ENCODE assay signal across 16 mouse cellular contexts in the genomic region with DNA sequence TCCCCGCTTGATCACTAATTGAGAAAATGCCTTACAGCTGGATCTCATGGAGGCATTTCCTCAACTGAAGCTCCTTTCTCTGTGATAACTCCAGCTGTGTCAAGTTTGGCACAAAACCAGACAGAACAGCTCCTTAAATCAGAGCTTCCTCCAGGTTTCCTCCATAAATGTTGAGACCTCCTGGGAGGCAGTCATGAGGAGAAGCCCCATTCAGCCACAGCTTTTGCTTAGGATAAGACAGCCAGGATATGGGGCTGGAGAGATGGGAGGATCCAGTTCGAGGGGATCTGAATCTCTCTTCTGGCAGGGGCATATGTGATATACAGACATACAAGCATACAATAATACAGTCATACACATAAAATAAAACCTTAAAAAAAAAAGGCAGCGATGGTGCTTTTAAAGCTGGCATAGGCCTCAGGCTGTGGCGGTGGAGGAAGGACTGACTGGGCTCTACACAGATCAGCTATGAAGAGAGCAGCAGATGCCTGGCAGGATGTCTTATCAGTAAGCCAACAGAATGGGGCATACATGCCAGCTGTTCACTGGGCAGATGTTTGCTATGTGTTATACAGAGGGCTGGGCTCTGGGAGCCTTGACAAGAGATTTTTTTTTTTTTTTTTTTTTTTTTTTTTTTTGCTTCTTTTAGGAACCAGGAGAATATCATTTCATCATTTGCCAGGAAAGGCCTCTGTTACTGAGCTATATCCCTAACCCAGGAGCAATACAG. TPM values are rescaled to one million over a fixed set of nuclear protein-coding genes. Genes with fewer than 3 reads are reported as not detected.
A peak's percentile ranks its signal among the peaks of the same experiment; 100 is the strongest.
DNase-seq lines count a peak whose midpoint lies in the region; ATAC-seq and TF ChIP-seq lines count a peak whose summit lies in the region.
"Had no signal": no experiment of that assay in that cellular context is flagged by ENCODE, and none has a peak within 500 bp of the region (broad histone marks: within the 10 kb centered on the region; RNA-seq: fewer than 3 reads in every experiment).

No protein-coding gene starts in this region.

- H3K9me3 ChIP-seq in forebrain, embryonic 14.5 days (replicated peaks; ENCODE audit: control insufficient read depth, low read length), result no peaks in the 10 kb centered on the region
- no peaks in the 10 kb centered on the region for H3K9me3 ChIP-seq in forebrain, embryonic 12.5 days
- no peaks in the 10 kb centered on the region for H3K9me3 ChIP-seq in midbrain, postnatal 0 days (ENCODE audit: low read length)
- no peaks in the 10 kb centered on the region for H3K9me3 ChIP-seq in midbrain, embryonic 16.5 days (replicated peaks; ENCODE audit: control insufficient read depth, low read length, poor library complexity, severe bottlenecking)
- H3K9me3 ChIP-seq in limb, embryonic 15.5 days, result no peaks in the 10 kb centered on the region
- no peaks in the 10 kb centered on the region for H3K9me3 ChIP-seq in stomach, embryonic 16.5 days (replicated peaks; ENCODE audit: control insufficient read depth, low read length)
- H3K9me3 ChIP-seq: embryonic facial prominence, embryonic 13.5 days; heart, embryonic 15.5 days had no signal

- WGBS in forebrain, embryonic 14.5 days, result 77% methylated on average over 4 of the region's 4 CpGs
- 80% methylated on average over 4 of the region's 4 CpGs for WGBS in forebrain, embryonic 12.5 days
- WGBS in midbrain, postnatal 0 days, result 76% methylated on average over 4 of the region's 4 CpGs
- WGBS in midbrain, embryonic 16.5 days, result 70% methylated on average over 4 of the region's 4 CpGs
- WGBS in limb, embryonic 15.5 days, result 42% methylated on average over 4 of the region's 4 CpGs
- 59% methylated on average over 4 of the region's 4 CpGs for WGBS in stomach, embryonic 16.5 days

- no peaks in the 10 kb centered on the region for H3K36me3 ChIP-seq in forebrain, embryonic 14.5 days (ENCODE audit: control insufficient read depth, insufficient read depth, low read length)
- no peaks in the 10 kb centered on the region for H3K36me3 ChIP-seq in forebrain, embryonic 12.5 days (replicated peaks)
- no peaks in the 10 kb centered on the region for H3K36me3 ChIP-seq in midbrain, postnatal 0 days (ENCODE audit: insufficient read depth, low read length)
- no peaks in the 10 kb centered on the region for H3K36me3 ChIP-seq in midbrain, embryonic 16.5 days (ENCODE audit: control insufficient read depth, insufficient read depth, low read length)
- no peaks in the 10 kb centered on the region for H3K36me3 ChIP-seq in limb, embryonic 15.5 days
- H3K36me3 ChIP-seq in stomach, embryonic 16.5 days (ENCODE audit: control insufficient read depth, insufficient read depth, low read length), result no peaks in the 10 kb centered on the region
- H3K36me3 ChIP-seq: embryonic facial prominence, embryonic 13.5 days; heart, embryonic 15.5 days had no signal

- no peak overlapping the region for H3K4me3 ChIP-seq in forebrain, embryonic 14.5 days (ENCODE audit: low read depth, low read length)
- H3K4me3 ChIP-seq in forebrain, embryonic 12.5 days (replicated peaks), result no peak overlapping the region
- no peak overlapping the region for H3K4me3 ChIP-seq in midbrain, postnatal 0 days (ENCODE audit: low read depth, low read length)
- H3K4me3 ChIP-seq in midbrain, embryonic 16.5 days (ENCODE audit: low read depth, low read length), result no peak overlapping the region
- H3K4me3 ChIP-seq in limb, embryonic 15.5 days, result no peak overlapping the region
- no peak overlapping the region for H3K4me3 ChIP-seq in stomach, embryonic 16.5 days (replicated peaks; ENCODE audit: low read length)
- H3K4me3 ChIP-seq: embryonic facial prominence, embryonic 13.5 days; gastrocnemius, adult 2 months; heart, embryonic 15.5 days had no signal

- no peaks in the 10 kb centered on the region for H3K27me3 ChIP-seq in forebrain, embryonic 14.5 days (replicated peaks; ENCODE audit: control insufficient read depth, insufficient read depth, low read length)
- peaks cover 8% of the 10 kb centered on the region; the same call in 1 of the 2 replicates for H3K27me3 ChIP-seq in forebrain, embryonic 12.5 days
- no peaks in the 10 kb centered on the region for H3K27me3 ChIP-seq in midbrain, postnatal 0 days (ENCODE audit: insufficient read depth, low read length)
- H3K27me3 ChIP-seq in midbrain, embryonic 16.5 days (ENCODE audit: control insufficient read depth, insufficient read depth, low read depth, low read length), result no peaks in the 10 kb centered on the region
- no peaks in the 10 kb centered on the region; the same call in 1 of the 2 replicates for H3K27me3 ChIP-seq in limb, embryonic 15.5 days
- no peaks in the 10 kb centered on the region for H3K27me3 ChIP-seq in stomach, embryonic 16.5 days (ENCODE audit: control insufficient read depth, insufficient read depth, low read length)
- H3K27me3 ChIP-seq: embryonic facial prominence, embryonic 13.5 days; heart, embryonic 15.5 days had no signal

- intact Hi-C loops in left cerebral cortex, postnatal 10 days (cut with DNase I), result no loop called here

- H3K9ac ChIP-seq in forebrain, embryonic 14.5 days (ENCODE audit: low read length), result no peak overlapping the region
- H3K9ac ChIP-seq in forebrain, embryonic 12.5 days, result no peak overlapping the region
- no peak overlapping the region for H3K9ac ChIP-seq in midbrain, postnatal 0 days (replicated peaks; ENCODE audit: low read length, poor library complexity, severe bottlenecking)
- no peak overlapping the region for H3K9ac ChIP-seq in midbrain, embryonic 16.5 days (ENCODE audit: low read depth, low read length)
- no peak overlapping the region for H3K9ac ChIP-seq in limb, embryonic 15.5 days
- no peak overlapping the region for H3K9ac ChIP-seq in stomach, embryonic 16.5 days (ENCODE audit: low read length)
- H3K9ac ChIP-seq: embryonic facial prominence, embryonic 13.5 days; heart, embryonic 15.5 days had no signal

- no peak for ATAC-seq in forebrain, embryonic 14.5 days
- no peak for ATAC-seq in forebrain, embryonic 12.5 days (ENCODE audit: low FRiP score)
- no peak for ATAC-seq in midbrain, postnatal 0 days (ENCODE audit: low FRiP score)
- no peak for ATAC-seq in midbrain, embryonic 16.5 days
- no peak for ATAC-seq in limb, embryonic 15.5 days (ENCODE audit: insufficient number of reproducible peaks, low FRiP score, low TSS enrichment, low read depth)
- ATAC-seq in stomach, embryonic 16.5 days (ENCODE audit: insufficient read depth, low FRiP score), result no peak

- no peak overlapping the region for H3K4me2 ChIP-seq in forebrain, embryonic 14.5 days (ENCODE audit: low read length)
- no peak overlapping the region for H3K4me2 ChIP-seq in forebrain, embryonic 12.5 days
- H3K4me2 ChIP-seq in midbrain, postnatal 0 days (ENCODE audit: low read depth, low read length, poor library complexity, severe bottlenecking), result no peak overlapping the region
- H3K4me2 ChIP-seq in midbrain, embryonic 16.5 days (ENCODE audit: low read length), result no peak overlapping the region
- no peak overlapping the region for H3K4me2 ChIP-seq in limb, embryonic 15.5 days
- H3K4me2 ChIP-seq in stomach, embryonic 16.5 days (ENCODE audit: low read depth, low read length), result no peak overlapping the region
- H3K4me2 ChIP-seq: embryonic facial prominence, embryonic 13.5 days; heart, embryonic 15.5 days had no signal

- H3K27ac ChIP-seq in forebrain, embryonic 14.5 days (ENCODE audit: low read depth, low read length), result no peak overlapping the region
- no peak overlapping the region for H3K27ac ChIP-seq in forebrain, embryonic 12.5 days
- no peak overlapping the region for H3K27ac ChIP-seq in midbrain, postnatal 0 days (ENCODE audit: low read depth, low read length)
- H3K27ac ChIP-seq in midbrain, embryonic 16.5 days (ENCODE audit: low read length), result no peak overlapping the region
- peak overlapping the region; percentile 50; the same call in 1 of the 2 replicates for H3K27ac ChIP-seq in limb, embryonic 15.5 days
- H3K27ac ChIP-seq in stomach, embryonic 16.5 days (ENCODE audit: low read length), result peak overlapping the region; percentile 56
- H3K27ac ChIP-seq: embryonic facial prominence, embryonic 13.5 days; gastrocnemius, adult 2 months; heart, embryonic 15.5 days had no signal

- TF ChIP-seq CTCF in midbrain, postnatal 0 days (IDR thresholded peaks at IDR 0.05), result no peak

- DNase-seq in forebrain, embryonic 14.5 days (ENCODE audit: low spot score), result peak; percentile 28
- peak; percentile 49 for DNase-seq in midbrain, postnatal 0 days (ENCODE audit: low spot score)
- no peak for DNase-seq in left cerebral cortex, postnatal 10 days (ENCODE audit: extremely low spot score in 1 of 2, low spot score in 2 of 2)
- no peak for DNase-seq in urinary bladder, postnatal 25 days (ENCODE audit: low spot score)
- DNase-seq: adrenal gland, postnatal 14 days; cerebellum, adult 2 months; gastrocnemius, adult 2 months; lung, postnatal 10 days; thymus, postnatal 25 days had no signal

- peaks cover 7% of the 10 kb centered on the region for H3K4me1 ChIP-seq in forebrain, embryonic 14.5 days (ENCODE audit: control insufficient read depth, insufficient read depth, low read length)
- peaks cover 24% of the 10 kb centered on the region for H3K4me1 ChIP-seq in forebrain, embryonic 12.5 days
- no peaks in the 10 kb centered on the region for H3K4me1 ChIP-seq in midbrain, postnatal 0 days (ENCODE audit: insufficient read depth, low read length)
- no peaks in the 10 kb centered on the region for H3K4me1 ChIP-seq in midbrain, embryonic 16.5 days (ENCODE audit: control insufficient read depth, insufficient read depth, low read length)
- H3K4me1 ChIP-seq in limb, embryonic 15.5 days, result peaks cover 15% of the 10 kb centered on the region
- H3K4me1 ChIP-seq in stomach, embryonic 16.5 days (ENCODE audit: control insufficient read depth, insufficient read depth, low read length), result peaks cover 9% of the 10 kb centered on the region; the same call in 1 of the 2 replicates
- H3K4me1 ChIP-seq: heart, embryonic 15.5 days had no signal

RNA-seq across cellular contexts. Expression of a gene that starts 25.0 kb away (rescaled TPM):
- 1.3 and 2.0 TPM in 2 replicates for polyA plus RNA-seq in forebrain, embryonic 14.5 days (2014; fragmentation: Nextera tagmentation; extraction: Ambion mirVana)
- 0.76 and 1.2 TPM in 2 replicates for polyA plus RNA-seq in forebrain, embryonic 12.5 days (2016; fragmentation: Nextera tagmentation; extraction: Ambion mirVana)
- total RNA-seq in midbrain, postnatal 0 days (2014; rRNA removed), result 2.4 and 3.4 TPM in 2 replicates
- 3.8 and 4.4 TPM in 2 replicates for polyA plus RNA-seq in midbrain, postnatal 0 days (2015; fragmentation: Nextera tagmentation; extraction: Ambion mirVana)
- polyA plus RNA-seq in midbrain, embryonic 16.5 days (2015; fragmentation: Nextera tagmentation; extraction: Ambion mirVana), result 3.1 and 4.4 TPM in 2 replicates
- polyA plus RNA-seq in limb, embryonic 15.5 days (2015; fragmentation: Nextera tagmentation; extraction: Ambion mirVana), result 0.26 TPM in 1 of 2 replicates, not detected in the other
- polyA plus RNA-seq in stomach, embryonic 16.5 days (2015; fragmentation: Nextera tagmentation; extraction: Ambion mirVana), result not detected in 2 replicates
- total RNA-seq in left cerebral cortex, postnatal 10 days (2021), result 1 to 10 TPM; 2.3 to 2.9 TPM
- total RNA-seq: adrenal gland, postnatal 14 days; gastrocnemius, adult 2 months had no signal
- polyA plus RNA-seq: embryonic facial prominence, embryonic 13.5 days; kidney, embryonic 14.5 days had no signal

RNA-seq across cellular contexts. Expression of a gene that starts 27.4 kb away (rescaled TPM):
- 8.7 and 12.2 TPM in 2 replicates for polyA plus RNA-seq in forebrain, embryonic 14.5 days (2014; fragmentation: Nextera tagmentation; extraction: Ambion mirVana)
- polyA plus RNA-seq in forebrain, embryonic 12.5 days (2016; fragmentation: Nextera tagmentation; extraction: Ambion mirVana), result 3.7 and 5.9 TPM in 2 replicates
- 10.1 and 16.1 TPM in 2 replicates for total RNA-seq in midbrain, postnatal 0 days (2014; rRNA removed)
- polyA plus RNA-seq in midbrain, postnatal 0 days (2015; fragmentation: Nextera tagmentation; extraction: Ambion mirVana), result 19.8 and 22.9 TPM in 2 replicates
- polyA plus RNA-seq in midbrain, embryonic 16.5 days (2015; fragmentation: Nextera tagmentation; extraction: Ambion mirVana), result 20.8 and 21.5 TPM in 2 replicates
- 0.63 and 0.77 TPM in 2 replicates for polyA plus RNA-seq in limb, embryonic 15.5 days (2015; fragmentation: Nextera tagmentation; extraction: Ambion mirVana)
- polyA plus RNA-seq in stomach, embryonic 16.5 days (2015; fragmentation: Nextera tagmentation; extraction: Ambion mirVana), result 35.4 and 36.3 TPM in 2 replicates
- 10 to 100 TPM; 19.9 to 22.2 TPM for total RNA-seq in left cerebral cortex, postnatal 10 days (2021)
- total RNA-seq: gastrocnemius, adult 2 months had no signal

RNA-seq across cellular contexts. Expression of a gene that starts 53.4 kb away (rescaled TPM):
- polyA plus RNA-seq in forebrain, embryonic 14.5 days (2014; fragmentation: Nextera tagmentation; extraction: Ambion mirVana), result 56.3 and 62.0 TPM in 2 replicates
- polyA plus RNA-seq in forebrain, embryonic 12.5 days (2016; fragmentation: Nextera tagmentation; extraction: Ambion mirVana), result 59.4 and 65.8 TPM in 2 replicates
- total RNA-seq in midbrain, postnatal 0 days (2014; rRNA removed), result 35.6 and 50.2 TPM in 2 replicates
- 40.4 and 41.7 TPM in 2 replicates for polyA plus RNA-seq in midbrain, postnatal 0 days (2015; fragmentation: Nextera tagmentation; extraction: Ambion mirVana)
- 55.8 and 60.3 TPM in 2 replicates for polyA plus RNA-seq in midbrain, embryonic 16.5 days (2015; fragmentation: Nextera tagmentation; extraction: Ambion mirVana)
- 52.2 and 53.4 TPM in 2 replicates for polyA plus RNA-seq in limb, embryonic 15.5 days (2015; fragmentation: Nextera tagmentation; extraction: Ambion mirVana)
- polyA plus RNA-seq in stomach, embryonic 16.5 days (2015; fragmentation: Nextera tagmentation; extraction: Ambion mirVana), result 45.6 and 47.3 TPM in 2 replicates
- 10 to 100 TPM; 40.3 to 41.0 TPM for total RNA-seq in left cerebral cortex, postnatal 10 days (2021)

Comparison
In these comparisons a context has a peak if more than half of its experiments do, and no peak if none do; other contexts are left out.
1. DNase-seq: peak in forebrain, embryonic 14.5 days (single experiment) and midbrain, postnatal 0 days (single experiment); none in left cerebral cortex, postnatal 10 days (0 of 2) and urinary bladder, postnatal 25 days (single experiment).
2. H3K27ac ChIP-seq: peak in limb, embryonic 15.5 days (single experiment) and stomach, embryonic 16.5 days (single experiment); none in forebrain, embryonic 14.5 days (single experiment), forebrain, embryonic 12.5 days (single experiment), midbrain, postnatal 0 days (single experiment) and midbrain, embryonic 16.5 days (single experiment).